8 mouse cellular contexts compared by ENCODE assay signal in the genomic region with DNA sequence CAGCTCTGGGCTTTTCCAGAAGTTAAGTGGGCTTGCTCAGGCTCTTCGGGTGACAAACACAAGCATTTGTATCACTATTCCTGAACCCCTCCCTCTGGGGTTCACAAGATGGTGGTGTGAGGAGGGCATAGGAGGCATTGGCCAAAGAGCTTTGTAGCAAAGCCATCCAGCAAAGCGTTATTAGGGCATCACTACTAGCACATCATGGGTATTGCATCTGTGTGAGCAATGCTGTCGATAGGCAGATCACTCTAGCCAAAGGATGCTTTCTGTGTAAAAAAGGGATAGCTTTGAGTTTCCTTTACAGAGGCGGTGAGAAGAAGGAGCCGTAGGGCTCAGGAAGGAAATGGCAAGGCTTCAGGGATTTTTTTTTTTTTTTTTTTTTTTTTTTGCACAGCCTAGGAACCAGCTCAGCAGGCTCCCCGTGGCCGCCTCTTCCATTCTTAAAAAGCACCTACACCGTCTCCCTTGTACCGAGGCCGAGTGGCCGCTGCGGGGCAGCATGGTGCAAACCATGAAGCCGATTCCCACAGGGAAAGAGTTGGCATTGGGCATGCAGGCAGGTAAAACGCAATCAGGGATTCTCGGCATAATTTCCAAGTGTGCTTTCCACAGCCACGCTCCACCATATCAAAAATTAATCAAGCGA. TPM values are rescaled to one million over a fixed set of nuclear protein-coding genes. Genes with fewer than 3 reads are reported as not detected.
DNase-seq lines count a peak whose midpoint lies in the region; ATAC-seq and TF ChIP-seq lines count a peak whose summit lies in the region.

No protein-coding gene starts in this region.

- H3K4me1 ChIP-seq in E14TG2a.4 (replicated peaks; ENCODE audit: low read depth, low read length), result peaks cover 51% of the 10 kb centered on the region
- no peaks in the 10 kb centered on the region for H3K4me1 ChIP-seq in bone marrow macrophage, adult 2 months (ENCODE audit: control insufficient read depth, insufficient read depth, low read length)
- no peaks in the 10 kb centered on the region for H3K4me1 ChIP-seq in embryonic fibroblast, embryonic 13.5 days (ENCODE audit: control insufficient read depth, insufficient read depth, low read length)
- no peaks in the 10 kb centered on the region for H3K4me1 ChIP-seq in heart, embryonic 12.5 days (replicated peaks)
- H3K4me1 ChIP-seq in kidney, postnatal 0 days (replicated peaks; ENCODE audit: insufficient read depth, low read length), result no peaks in the 10 kb centered on the region; the same call in 1 of the 2 replicates
- H3K4me1 ChIP-seq in limb, embryonic 14.5 days (ENCODE audit: control insufficient read depth, insufficient read depth, low read length), result 0 out of 2 replicates have a peak, but pooled peaks cover 5% of the 10 kb centered on the region
- H3K4me1 ChIP-seq in neural tube, embryonic 12.5 days, result no peaks in the 10 kb centered on the region

- no peak overlapping the region for H3K9ac ChIP-seq in heart, embryonic 12.5 days
- H3K9ac ChIP-seq in kidney, postnatal 0 days (ENCODE audit: low read depth, low read length), result no peak overlapping the region
- H3K9ac ChIP-seq in limb, embryonic 14.5 days (ENCODE audit: low read depth, low read length, severe bottlenecking), result no peak overlapping the region
- no peak overlapping the region for H3K9ac ChIP-seq in neural tube, embryonic 12.5 days

- 12% methylated on average over 17 of the region's 17 CpGs for WGBS in heart, embryonic 12.5 days
- 12% methylated on average over 17 of the region's 17 CpGs for WGBS in kidney, postnatal 0 days
- WGBS in limb, embryonic 14.5 days, result 14% methylated on average over 17 of the region's 17 CpGs
- 17% methylated on average over 17 of the region's 17 CpGs for WGBS in neural tube, embryonic 12.5 days

- H3K27me3 ChIP-seq in E14TG2a.4 (ENCODE audit: insufficient read depth, low read length), result peaks cover 11% of the 10 kb centered on the region
- peaks cover 9% of the 10 kb centered on the region; the same call in 1 of the 2 replicates for H3K27me3 ChIP-seq in heart, embryonic 12.5 days (replicated peaks)
- H3K27me3 ChIP-seq in kidney, postnatal 0 days (ENCODE audit: insufficient read depth, low read length), result no peaks in the 10 kb centered on the region
- no peaks in the 10 kb centered on the region for H3K27me3 ChIP-seq in limb, embryonic 14.5 days (ENCODE audit: control insufficient read depth, insufficient read depth, low read length)
- peaks cover 9% of the 10 kb centered on the region; the same call in 1 of the 2 replicates for H3K27me3 ChIP-seq in neural tube, embryonic 12.5 days (replicated peaks)

- no peaks in the 10 kb centered on the region for H3K9me3 ChIP-seq in E14TG2a.4 (ENCODE audit: low read length)
- H3K9me3 ChIP-seq in heart, embryonic 12.5 days (replicated peaks), result no peaks in the 10 kb centered on the region
- no peaks in the 10 kb centered on the region for H3K9me3 ChIP-seq in kidney, postnatal 0 days (replicated peaks; ENCODE audit: low read length)
- no peaks in the 10 kb centered on the region for H3K9me3 ChIP-seq in limb, embryonic 14.5 days (ENCODE audit: control insufficient read depth, low read length)
- H3K9me3 ChIP-seq in neural tube, embryonic 12.5 days, result no peaks in the 10 kb centered on the region

- no peak for TF ChIP-seq POLR2A in bone marrow macrophage, adult 2 months (IDR thresholded peaks at IDR 0.05; ENCODE audit: borderline replicate concordance, low read depth, low read length)
- no peak for TF ChIP-seq POLR2A in embryonic fibroblast, embryonic 13.5 days (IDR thresholded peaks at IDR 0.05; ENCODE audit: low read depth, low read length)
- TF ChIP-seq POLR2A in limb, embryonic 14.5 days (IDR thresholded peaks at IDR 0.05; ENCODE audit: borderline replicate concordance, extremely low read depth, insufficient read depth, insufficient read length), result no peak

- no peaks in the 10 kb centered on the region for H3K36me3 ChIP-seq in E14TG2a.4 (ENCODE audit: insufficient read depth, low read length)
- no peaks in the 10 kb centered on the region for H3K36me3 ChIP-seq in heart, embryonic 12.5 days
- H3K36me3 ChIP-seq in kidney, postnatal 0 days (ENCODE audit: insufficient read depth, low read length), result no peaks in the 10 kb centered on the region
- no peaks in the 10 kb centered on the region for H3K36me3 ChIP-seq in limb, embryonic 14.5 days (ENCODE audit: control insufficient read depth, insufficient read depth, low read length)
- H3K36me3 ChIP-seq in neural tube, embryonic 12.5 days, result no peaks in the 10 kb centered on the region

- ATAC-seq in heart, embryonic 12.5 days (ENCODE audit: insufficient number of reproducible peaks, low FRiP score), result no peak
- 0 out of 2 replicates have a peak, but pooled peaks have one; percentile 36 for ATAC-seq in kidney, postnatal 0 days (replicated peaks; ENCODE audit: low FRiP score, low read depth)
- ATAC-seq in limb, embryonic 14.5 days (ENCODE audit: low FRiP score, low read depth), result no peak
- peak; percentile 61; the same call in 1 of the 2 replicates for ATAC-seq in neural tube, embryonic 12.5 days (ENCODE audit: low FRiP score, low read depth)

- peak overlapping the region; percentile 40 for H3K4me2 ChIP-seq in heart, embryonic 12.5 days
- peak overlapping the region; percentile 40; the same call in 1 of the 2 replicates for H3K4me2 ChIP-seq in kidney, postnatal 0 days (ENCODE audit: low read length)
- H3K4me2 ChIP-seq in limb, embryonic 14.5 days (replicated peaks; ENCODE audit: low read depth, low read length, severe bottlenecking), result peak overlapping the region; percentile 28
- no peak overlapping the region for H3K4me2 ChIP-seq in neural tube, embryonic 12.5 days (replicated peaks)

- peak; percentile 86 for DNase-seq in kidney, postnatal 0 days (ENCODE audit: low spot score)
- peak; percentile 74 for DNase-seq in limb, embryonic 14.5 days (ENCODE audit: low spot score)
- peak; percentile 85 for DNase-seq in urinary bladder, postnatal 14 days (ENCODE audit: low spot score)

- peak overlapping the region; percentile 55; the same call in 1 of the 2 replicates for H3K4me3 ChIP-seq in E14TG2a.4 (replicated peaks; ENCODE audit: low read length)
- H3K4me3 ChIP-seq in bone marrow macrophage, adult 2 months (ENCODE audit: insufficient read depth, low read length), result no peak overlapping the region
- no peak overlapping the region for H3K4me3 ChIP-seq in embryonic fibroblast, embryonic 13.5 days (ENCODE audit: insufficient read depth, low read length)
- no peak overlapping the region for H3K4me3 ChIP-seq in heart, embryonic 12.5 days
- no peak overlapping the region for H3K4me3 ChIP-seq in kidney, postnatal 0 days (replicated peaks; ENCODE audit: low read depth, low read length)
- H3K4me3 ChIP-seq in limb, embryonic 14.5 days (replicated peaks; ENCODE audit: low read length), result no peak overlapping the region
- no peak overlapping the region for H3K4me3 ChIP-seq in neural tube, embryonic 12.5 days

- no peak overlapping the region for H3K27ac ChIP-seq in bone marrow macrophage, adult 2 months (ENCODE audit: insufficient read depth, low read depth, low read length)
- H3K27ac ChIP-seq in embryonic fibroblast, embryonic 13.5 days (ENCODE audit: insufficient read depth, low read length), result no peak overlapping the region
- no peak overlapping the region for H3K27ac ChIP-seq in heart, embryonic 12.5 days (ENCODE audit: poor library complexity, severe bottlenecking)
- no peak overlapping the region for H3K27ac ChIP-seq in kidney, postnatal 0 days
- H3K27ac ChIP-seq in limb, embryonic 14.5 days (replicated peaks; ENCODE audit: low read depth, low read length), result no peak overlapping the region
- H3K27ac ChIP-seq in neural tube, embryonic 12.5 days, result no peak overlapping the region

- peak; percentile 41 for TF ChIP-seq CTCF in E14TG2a.4 (conservative IDR thresholded peaks at IDR 0.05; ENCODE audit: low read length)
- TF ChIP-seq CTCF in bone marrow macrophage, adult 2 months (IDR thresholded peaks at IDR 0.05; ENCODE audit: low read depth, low read length), result peak; percentile 46
- TF ChIP-seq CTCF in embryonic fibroblast, embryonic 13.5 days (IDR thresholded peaks at IDR 0.05; ENCODE audit: borderline replicate concordance, insufficient read depth, low read length), result peak; percentile 75
- TF ChIP-seq CTCF in kidney, postnatal 0 days (IDR thresholded peaks at IDR 0.05; ENCODE audit: low read depth), result peak; percentile 87

RNA-seq across cellular contexts. Expression of a gene that starts 26.2 kb away (rescaled TPM):
- not detected in 2 replicates for polyA plus RNA-seq in bone marrow macrophage, adult 2 months (2012; ENCODE audit: insufficient read depth, insufficient read length, missing spikeins)
- 0.27 and 3.2 TPM in 2 replicates for polyA plus RNA-seq in embryonic fibroblast, embryonic 13.5 days (2011; ENCODE audit: insufficient read length, low read depth, missing spikeins)
- polyA plus RNA-seq in heart, embryonic 12.5 days (2016; fragmentation: Nextera tagmentation; extraction: Ambion mirVana), result 8.3 and 10.5 TPM in 2 replicates
- 76.7 and 77.7 TPM in 2 replicates for polyA plus RNA-seq in kidney, postnatal 0 days (2015; fragmentation: Nextera tagmentation; extraction: Ambion mirVana)
- 68.1 and 102 TPM in 2 replicates for polyA plus RNA-seq in limb, embryonic 14.5 days (2012; rRNA removed)
- 70.0 and 90.7 TPM in 2 replicates for polyA plus RNA-seq in limb, embryonic 14.5 days (2014; fragmentation: Nextera tagmentation; extraction: Ambion mirVana)
- polyA plus RNA-seq in neural tube, embryonic 12.5 days (2016; fragmentation: Nextera tagmentation; extraction: Ambion mirVana), result 25.4 and 29.8 TPM in 2 replicates

Comparison
In these comparisons a context has a peak if more than half of its experiments do, and no peak if none do; other contexts are left out.
1. ATAC-seq: peak in kidney, postnatal 0 days (single experiment) and neural tube, embryonic 12.5 days (single experiment); none in heart, embryonic 12.5 days (single experiment) and limb, embryonic 14.5 days (single experiment).
2. Peak in every context shown above with its lines, with median percentiles within 50 percentile points of each other: CTCF ChIP-seq and DNase-seq.